Mouse (Mus musculus): ENCODE data around the gene Cutc.

The Cutc gene

DNA sequence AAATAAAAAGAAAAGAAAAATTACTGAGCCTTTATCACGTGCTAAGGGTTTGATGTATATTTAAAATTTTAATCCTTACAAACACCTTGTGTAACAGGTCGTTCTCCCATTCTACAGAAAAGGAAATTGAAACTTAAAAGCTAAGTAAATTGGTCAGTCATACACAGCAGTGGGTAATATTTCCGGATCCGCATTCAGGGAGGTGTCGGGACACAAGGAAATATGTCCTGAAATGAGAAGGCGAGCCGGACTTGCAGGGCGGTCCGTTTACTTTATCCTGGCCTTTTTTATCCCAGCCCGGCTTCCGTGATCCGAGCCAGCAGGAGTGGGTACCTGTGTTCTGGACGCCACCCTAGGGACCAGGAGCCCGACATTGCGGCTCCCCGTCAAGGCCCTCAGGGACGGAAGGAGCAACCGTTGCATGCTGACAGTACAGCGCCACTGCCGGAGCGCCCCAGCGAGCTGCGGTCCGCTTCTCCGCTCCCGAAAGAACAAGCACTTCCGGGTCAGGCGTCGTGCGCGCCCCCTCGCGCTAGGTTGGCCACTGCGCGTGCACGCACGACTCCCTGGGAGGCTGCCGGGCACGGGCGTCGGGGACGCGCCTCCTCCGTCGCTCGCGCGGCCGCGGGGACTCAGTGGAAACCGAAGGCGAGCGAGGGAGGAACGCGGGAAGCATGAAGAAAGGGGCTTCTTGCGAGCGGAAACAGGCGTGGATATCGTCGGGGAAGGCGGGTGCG lies at the start of gene Cutc, which contains the start of gene Cox15:
Gene Cutc, plus strand, starts transcription at position 508 of the 737 bp plus-strand sequence.
Gene Cox15, minus strand, starts transcription at position 512 of the 737 bp plus-strand sequence.
- peak; percentile 97 for DNase-seq (ENCODE audit: low spot score in 2 of 2)

DNA sequence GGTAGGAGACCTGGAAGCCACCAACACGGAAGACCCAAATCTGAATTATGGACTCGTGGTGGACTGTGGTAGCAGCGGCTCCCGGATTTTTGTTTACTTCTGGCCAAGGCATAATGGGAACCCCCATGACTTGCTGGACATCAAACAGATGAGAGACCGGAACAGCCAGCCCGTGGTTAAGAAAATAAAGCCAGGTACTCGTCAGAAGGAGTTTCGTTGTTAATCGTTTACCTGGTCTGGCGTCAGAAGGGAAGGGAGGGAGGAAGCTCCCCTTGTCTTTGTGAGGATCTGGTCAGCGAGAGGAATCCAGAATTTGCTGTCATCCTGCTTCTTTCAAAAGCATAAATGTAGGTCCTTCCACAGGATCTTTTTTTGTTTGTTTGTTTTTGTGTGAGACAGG lies 48.6 kb upstream of the Cutc start:
- no peak for DNase-seq (ENCODE audit: low spot score in 2 of 2)

DNA sequence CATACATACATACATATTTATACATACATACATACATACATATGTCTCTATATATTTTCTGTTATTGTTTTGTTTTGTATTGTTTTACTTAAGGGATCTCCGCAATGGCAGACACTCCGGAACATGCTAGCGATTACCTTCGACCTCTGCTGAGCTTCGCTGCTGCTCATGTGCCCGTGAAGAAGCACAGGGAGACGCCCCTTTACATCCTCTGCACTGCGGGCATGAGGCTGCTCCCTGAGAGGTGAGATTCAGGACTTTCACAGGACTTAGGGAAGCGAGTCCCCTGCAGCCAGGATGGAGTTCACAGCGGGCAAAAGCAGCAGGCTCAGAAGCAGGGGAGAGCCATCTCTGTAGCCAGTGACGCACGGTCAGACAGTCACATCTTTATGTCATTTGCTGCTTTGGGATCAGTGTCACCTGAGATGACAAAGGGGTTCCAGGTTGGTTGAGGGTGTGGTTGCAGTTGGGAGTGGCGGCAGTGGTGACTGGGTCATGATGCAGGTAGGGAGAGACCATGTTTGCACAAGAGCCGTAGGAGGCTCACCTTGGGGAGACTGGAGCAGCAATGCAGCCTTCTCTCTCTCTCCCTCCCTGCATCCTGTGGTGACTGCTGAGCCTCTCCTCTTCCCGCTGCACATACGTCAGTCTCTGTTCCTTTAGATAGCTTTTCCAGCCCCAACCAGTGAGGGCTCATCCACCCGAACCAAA lies 47.9 kb upstream of the Cutc start:
- DNase-seq (ENCODE audit: low spot score in 2 of 2), result no peak

DNA sequence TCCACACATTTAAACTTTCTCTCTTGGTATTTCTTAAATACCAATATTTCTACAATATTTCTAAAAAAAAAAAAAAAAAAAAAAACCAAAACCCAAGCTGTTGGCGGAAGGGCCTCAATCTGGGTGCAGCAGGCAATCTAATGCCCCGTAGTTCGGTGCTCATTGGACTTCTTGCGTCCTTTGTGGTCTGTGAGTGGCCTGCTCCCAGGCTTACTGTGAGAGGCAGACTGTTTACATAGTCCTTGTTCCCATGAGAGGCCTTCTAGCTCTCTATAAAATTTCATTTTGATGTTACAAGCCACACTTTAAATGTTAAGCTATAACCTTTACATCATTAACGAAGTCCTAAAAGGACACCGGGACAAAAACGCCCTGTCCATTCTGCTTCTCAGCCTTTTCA lies 44.6 kb upstream of the Cutc start:
- DNase-seq (ENCODE audit: low spot score in 2 of 2), result no peak

DNA sequence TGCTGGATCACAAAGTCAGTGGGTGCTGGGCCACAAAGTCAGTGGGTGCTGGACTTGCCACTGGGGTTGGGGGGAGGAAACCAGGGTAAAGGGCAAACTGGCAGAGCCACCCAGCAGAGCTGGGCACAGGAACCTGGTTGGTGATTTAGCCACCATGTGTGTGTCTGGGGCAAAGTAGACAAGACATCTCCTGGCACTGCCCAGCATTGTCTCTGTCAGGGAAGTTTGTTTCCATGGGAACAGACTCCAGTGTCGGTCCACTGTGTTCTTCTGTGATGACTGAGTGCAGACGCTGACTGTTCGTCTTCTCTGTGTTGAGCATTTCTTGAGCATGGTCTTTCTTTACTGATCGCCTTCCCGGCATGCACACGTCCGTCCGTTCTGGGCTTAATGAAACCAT lies 43.5 kb upstream of the Cutc start:
- DNase-seq (ENCODE audit: low spot score in 2 of 2), result no peak

DNA sequence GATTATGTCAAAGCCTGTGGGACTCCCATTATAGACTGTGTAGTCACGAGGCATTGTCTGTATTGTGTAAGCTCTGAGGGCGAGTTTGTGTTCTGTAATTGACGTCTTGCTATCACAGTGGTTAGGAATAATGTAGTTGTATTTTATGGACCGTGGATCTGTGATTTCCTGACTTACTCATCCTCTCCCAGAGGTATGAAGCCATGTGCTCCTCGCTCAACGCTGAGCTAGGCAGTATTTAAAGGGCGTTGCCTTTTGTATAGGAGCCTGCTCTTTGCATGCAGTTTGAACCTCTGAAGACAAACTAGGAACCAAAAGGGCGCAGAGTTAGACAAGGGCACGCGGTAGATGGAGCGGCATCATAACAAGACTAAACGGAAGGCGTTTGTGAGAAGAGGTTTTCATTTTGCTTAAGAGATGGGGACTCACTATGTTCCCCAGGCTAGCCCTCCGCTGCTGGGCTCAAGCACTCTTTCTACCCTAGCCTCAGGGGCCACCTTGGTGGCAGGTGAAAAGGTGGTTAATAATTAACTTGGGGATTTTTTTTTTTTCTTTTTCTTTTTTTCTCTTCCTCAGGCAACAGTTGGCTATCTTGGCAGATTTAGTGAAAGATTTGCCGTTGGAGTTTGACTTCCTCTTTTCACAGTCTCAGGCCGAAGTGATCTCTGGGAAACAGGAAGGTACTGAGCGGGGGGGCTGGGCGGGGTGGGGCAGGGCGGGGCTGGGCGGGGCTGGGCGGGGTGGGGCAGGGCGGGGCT lies 41.5 kb upstream of the Cutc start:
- DNase-seq (ENCODE audit: low spot score in 2 of 2), result no peak

DNA sequence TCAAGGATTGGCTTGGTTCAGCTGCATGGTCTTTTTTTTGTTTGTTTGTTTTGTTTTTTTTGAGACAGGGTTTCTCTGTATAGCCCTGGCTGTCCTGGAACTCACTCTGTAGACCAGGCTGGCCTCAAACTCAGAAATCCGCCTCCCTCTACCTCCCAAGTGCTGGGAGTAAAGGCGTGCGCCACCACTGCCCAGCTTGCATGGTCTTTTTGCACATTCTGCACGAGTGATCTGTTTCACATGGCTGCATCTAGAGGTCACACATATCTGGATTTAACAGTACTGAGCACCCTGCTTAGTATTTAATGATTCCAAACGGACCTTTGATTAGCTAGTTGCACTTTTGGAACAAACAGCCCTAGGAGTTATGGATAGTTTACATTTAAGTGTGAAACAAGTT lies 40.8 kb upstream of the Cutc start:
- no peak for DNase-seq (ENCODE audit: low spot score in 2 of 2)

DNA sequence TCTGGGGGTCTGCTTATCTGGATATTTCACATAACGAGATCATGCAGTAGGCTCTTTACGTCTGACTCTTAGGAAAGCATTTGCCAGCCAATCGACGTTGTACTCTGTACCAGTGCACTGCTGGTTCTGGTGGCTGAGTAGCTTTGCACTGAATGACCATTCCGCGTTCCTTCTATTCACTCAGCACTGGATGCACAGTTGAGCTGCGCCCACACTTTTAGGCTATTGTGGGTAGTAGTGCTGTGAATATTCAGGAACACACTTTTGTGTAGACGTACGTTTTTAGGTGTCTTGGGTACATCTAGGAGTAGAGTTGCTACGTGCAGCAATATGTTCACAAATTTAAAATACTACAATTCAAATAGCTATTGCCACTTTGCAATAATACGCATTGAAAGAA lies 32.7 kb upstream of the Cutc start:
- no peak for DNase-seq (ENCODE audit: low spot score in 2 of 2)

DNA sequence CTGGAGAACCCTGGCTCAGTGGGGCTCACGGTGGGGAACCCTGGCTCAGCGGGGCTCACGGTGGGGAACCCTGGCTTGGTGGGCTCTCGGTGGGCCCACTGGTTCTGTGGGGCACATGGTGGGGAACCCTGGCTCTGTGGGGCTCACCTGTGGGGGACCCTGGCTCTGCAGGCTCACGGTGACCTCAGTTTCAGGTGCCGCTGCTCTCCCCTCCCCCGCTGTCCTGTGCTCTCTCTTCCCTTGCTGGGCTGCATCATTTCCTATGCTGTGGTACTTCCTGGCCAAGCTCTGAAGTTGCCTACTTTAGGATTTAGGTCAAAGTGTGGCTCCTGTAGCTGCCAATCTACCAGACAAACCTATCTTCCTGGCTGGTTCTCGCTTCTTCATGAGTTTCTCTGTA lies 29.9 kb upstream of the Cutc start:
- DNase-seq (ENCODE audit: low spot score in 2 of 2), result no peak

DNA sequence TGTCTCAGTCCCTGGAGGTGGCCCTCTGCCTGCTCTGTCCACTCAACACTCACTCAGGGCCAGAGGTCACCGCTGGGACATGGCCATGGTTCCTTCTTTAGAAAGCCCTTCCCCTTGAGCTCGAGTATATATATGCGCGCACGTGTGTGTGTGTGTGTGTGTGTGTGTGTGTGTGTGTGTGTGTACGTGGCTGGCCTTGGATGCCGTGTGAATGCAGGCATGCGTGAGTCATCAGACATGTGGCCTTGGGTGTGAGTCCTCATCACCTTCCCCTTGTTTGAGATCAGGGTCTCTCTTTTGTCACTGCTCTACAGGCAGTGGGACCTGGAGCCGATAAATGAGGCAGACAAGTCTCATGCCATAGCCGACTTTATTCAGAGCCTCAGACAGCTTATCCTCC lies 29.3 kb upstream of the Cutc start:
- no peak for DNase-seq (ENCODE audit: low spot score in 2 of 2)

DNA sequence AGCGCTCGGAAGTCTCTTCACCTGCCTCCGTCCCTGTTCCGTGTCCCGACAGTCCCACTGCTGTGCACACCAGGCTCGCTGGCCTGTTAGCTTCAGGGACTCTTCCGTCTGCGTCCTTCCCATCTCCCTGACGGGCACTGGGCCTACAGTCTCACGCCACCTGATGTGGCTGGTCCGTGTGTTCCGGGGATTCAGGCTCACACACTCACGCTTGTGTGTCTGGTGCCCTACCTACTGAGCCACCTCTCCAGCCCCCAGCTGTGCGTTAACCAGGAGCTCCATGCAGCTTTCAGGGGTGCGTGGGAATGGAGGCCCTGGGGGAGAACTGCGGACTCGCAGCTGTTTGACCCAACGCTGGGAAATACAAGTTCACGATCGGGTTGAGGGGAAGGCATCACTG lies 28.6 kb upstream of the Cutc start:
- no peak for DNase-seq (ENCODE audit: low spot score in 2 of 2)

DNA sequence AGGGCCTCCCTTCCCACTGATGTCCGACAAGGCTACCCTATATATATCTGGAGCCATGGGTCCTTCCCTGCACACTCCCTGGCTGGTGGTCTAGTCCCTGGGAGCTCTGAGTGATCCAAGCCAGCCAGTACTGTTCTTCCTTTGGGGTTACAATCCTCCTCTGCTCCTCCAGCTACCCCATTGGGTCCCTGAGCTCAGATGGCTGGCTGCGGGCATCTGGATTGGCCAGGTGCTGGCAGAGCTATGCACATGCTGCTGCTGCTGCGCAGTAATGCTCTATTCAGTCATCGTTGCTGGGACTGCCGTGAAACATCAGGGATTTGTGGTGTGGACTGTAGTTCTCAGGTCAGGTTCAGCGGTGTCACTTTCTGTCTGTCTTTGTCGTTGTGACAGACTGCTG lies 28.0 kb upstream of the Cutc start:
- DNase-seq (ENCODE audit: low spot score in 2 of 2), result no peak

DNA sequence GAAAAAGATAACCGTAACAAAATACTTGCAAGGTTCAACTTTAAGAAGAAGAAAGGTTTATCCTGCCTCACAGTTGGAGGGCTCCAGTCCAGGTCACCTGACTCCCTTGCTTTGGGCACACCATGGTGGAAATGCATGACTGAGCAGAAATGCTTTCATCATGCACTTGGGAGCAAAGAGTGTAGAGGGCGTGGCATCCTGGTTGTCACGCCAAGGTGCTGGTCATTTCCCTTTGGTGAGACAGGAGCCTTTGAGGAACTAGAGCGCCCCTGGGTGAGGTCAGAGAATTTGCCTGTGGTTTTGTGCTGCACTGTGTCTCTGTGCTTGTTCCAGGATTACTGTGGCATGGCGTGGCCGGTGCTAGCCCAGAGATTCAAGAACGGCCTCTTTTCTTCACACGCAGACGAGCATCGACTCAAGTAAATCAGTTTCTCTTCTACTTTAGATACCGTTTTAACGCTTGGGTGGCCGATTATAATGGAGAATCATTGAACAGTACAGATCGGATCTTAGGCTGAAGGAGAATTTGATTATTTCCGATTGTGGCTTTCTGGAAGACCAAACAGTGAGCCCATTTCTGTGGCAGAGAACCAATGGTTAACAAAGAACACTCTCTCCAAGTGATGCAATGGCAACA lies 26.2 kb upstream of the Cutc start:
- no peak for DNase-seq (ENCODE audit: low spot score in 2 of 2)

DNA sequence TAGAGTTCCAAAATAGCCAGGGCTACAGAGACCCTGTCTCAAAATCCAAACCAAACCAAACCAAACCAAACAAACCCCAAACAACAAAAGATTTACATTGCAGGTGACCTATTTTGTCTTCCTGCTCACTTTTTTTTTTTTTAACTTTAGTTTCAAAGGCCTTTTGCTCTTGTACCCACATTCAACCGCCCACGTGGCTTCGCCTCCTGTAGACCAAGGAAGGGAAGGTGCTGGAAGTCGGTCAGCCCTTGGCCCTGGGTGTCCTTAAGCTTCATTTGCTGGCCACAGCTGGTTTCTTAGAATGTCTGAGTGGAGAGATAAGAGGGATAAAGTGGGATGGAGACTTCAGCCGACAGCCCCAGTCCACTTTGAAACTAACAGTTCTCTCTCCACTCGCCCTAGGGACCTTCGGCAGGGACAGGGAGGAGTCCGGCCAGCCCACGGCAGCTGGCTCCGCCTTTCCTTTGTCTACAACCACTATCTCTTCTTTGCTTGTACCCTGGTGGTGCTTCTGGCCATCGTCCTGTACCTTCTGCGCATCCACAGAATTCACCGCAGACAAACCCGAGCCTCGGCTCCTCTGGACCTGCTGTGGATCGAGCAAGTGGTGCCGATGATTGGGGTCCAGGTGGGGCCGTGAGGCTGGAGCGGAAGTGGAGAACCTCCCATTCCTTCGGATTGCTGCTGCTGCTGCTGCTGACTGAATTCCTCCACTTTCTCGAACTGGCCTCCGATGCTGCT lies 23.3 kb upstream of the Cutc start:
- no peak for DNase-seq (ENCODE audit: low spot score in 2 of 2)

DNA sequence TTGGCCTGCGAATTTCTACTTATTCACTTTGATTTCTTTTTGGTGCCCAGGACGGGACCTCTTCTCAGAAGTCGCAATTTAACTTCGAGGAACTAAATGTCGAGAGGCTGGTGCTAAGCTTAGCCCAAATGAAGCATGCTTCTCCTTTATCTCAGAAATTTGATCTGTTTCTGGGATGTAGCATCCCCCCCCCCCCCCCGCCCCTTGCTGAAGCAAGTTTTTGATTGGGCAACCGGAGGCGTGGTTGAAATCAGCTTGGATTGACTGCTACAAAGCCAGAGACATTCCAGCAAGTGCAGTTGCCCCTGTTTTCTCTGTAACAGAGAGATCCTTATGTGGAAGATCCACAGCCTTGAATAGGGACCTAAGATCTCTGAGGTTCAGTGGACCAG lies 22.8 kb upstream of the Cutc start:
- DNase-seq (ENCODE audit: low spot score in 2 of 2), result no peak

DNA sequence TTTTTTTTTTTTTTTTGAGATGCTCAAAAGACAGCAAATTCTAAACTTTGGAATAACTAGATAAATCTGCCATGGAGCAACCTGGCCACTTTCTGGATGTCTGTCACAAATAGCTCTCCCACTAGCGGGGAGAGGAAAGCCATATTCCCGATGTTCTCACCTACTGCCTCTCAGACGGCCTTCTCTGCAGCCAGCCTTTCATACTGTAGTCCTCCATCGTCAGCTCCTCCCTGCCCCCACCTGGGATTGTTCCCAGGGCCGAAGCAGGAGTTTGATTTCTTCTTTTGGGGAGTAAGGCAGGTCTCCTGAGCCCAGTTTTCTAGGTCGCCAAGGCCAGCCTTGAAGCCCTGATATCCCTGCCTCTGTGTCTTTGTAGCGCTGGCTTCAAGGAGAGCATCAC lies 21.6 kb upstream of the Cutc start:
- DNase-seq (ENCODE audit: low spot score in 2 of 2), result no peak

DNA sequence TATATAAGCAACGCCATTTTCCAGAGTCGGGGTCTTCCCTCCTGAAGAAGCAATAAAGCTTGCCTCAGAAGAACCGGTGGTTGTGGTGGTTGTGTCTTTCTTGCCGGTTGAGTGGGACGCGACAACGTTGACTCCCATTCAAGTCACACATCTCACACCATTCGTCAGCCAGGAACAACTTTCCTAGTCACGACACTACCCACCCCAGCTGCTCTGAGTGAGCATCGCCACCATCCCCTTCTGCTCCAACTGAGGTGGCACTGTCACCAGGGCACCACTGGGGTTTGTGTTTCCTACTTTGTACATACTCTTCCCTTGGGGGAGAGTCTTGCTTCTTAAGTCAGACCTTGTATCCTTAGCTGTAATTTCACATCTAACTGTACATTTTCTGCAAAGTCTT lies 14.4 kb upstream of the Cutc start:
- no peak for DNase-seq (ENCODE audit: low spot score in 2 of 2)

DNA sequence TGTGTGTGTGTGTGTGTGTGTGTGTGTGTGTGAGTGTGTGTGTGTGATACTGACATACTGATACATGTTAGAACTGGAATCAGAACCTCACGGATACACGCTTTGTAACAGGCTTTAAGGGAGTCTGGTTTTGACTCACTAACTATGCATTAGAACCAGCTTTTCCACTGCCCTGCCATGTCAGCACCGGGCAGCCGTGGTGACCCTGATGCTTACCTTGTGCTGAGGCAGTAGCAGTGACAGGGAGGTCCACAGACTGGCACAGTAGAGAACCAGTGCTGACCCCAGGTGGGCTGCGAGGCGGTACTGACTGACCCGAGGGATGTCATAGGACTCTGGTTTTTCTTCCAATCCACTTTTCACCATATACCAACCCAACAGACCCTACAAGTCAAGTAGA lies 9.4 kb upstream of the Cutc start:
- DNase-seq (ENCODE audit: low spot score in 2 of 2), result no peak

DNA sequence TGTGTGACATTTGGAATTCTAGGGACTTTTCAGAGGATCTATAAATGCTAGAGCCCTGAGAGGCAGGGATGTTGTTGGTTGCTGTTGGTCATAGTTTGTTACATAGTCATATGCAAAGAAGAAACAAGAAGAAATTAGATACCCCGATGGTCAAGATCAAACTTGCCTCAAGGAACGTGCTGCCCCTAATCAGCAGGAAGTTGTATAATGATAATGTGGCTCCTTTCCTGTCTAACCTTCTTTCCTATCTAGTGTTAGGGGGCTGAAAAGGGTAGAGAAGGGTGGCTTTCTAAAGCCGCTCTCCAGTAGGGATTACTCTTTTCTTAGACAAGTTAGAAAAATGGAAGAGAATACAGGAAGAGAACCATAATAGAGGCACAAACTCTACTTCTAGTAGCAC lies 7.1 kb upstream of the Cutc start:
- DNase-seq (ENCODE audit: low spot score in 2 of 2), result no peak

DNA sequence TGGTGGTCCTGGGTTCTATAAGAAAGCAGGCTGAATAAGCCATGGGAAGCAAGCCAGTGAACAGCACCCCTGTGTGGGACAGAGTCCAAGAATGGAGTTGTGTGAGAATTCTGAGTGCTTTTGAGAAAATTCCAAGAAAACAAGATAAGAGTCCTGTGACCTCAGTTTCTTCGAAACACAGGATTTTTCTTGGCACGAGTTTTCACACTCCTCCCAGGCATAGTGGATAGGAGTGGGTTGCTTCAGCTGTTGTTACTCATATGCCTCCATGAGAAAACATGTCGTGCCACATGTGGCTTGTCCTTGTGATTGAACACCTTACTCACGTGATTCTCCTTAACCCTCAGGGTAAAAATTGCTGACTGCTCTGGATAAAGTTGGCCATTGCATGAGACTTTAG lies 4.9 kb upstream of the Cutc start:
- DNase-seq (ENCODE audit: low spot score in 2 of 2), result no peak

DNA sequence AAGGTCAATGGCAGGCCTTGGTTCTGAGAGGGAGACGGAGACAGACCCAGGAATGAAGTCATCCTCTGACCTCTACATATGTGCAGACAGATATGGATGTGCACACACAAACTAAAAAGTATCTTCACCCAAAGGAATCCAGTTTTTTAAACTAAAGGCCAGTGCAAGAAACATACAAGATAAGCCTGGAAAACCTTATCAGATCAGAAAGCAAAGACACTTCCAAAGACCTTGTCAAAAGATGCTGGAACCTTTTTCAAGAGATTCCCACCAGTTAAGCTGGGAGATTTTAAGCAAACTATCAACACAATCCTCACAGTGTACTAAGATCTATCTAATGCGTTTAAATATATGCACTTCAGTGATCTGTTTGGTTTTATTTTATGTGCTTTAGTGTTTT lies 2.8 kb upstream of the Cutc start:
- DNase-seq (ENCODE audit: low spot score in 2 of 2), result no peak
